Mouse (Mus musculus) hindbrain, embryonic 15.5 days (tissue): ENCODE results near the gene Zfp641. TPM values are rescaled to one million over a fixed set of nuclear protein-coding genes. Genes with fewer than 3 reads are reported as not detected.

Experiments
- polyA plus RNA-seq: library from polyadenylated mRNA; unstranded; fragments of >200 nt; fragmentation: Nextera tagmentation; extraction: Ambion mirVana; gene quantifications from 2 replicates; pipeline ENCODE4 v1.2.1, GENCODE M21; 2015

The Zfp641 gene
- polyA plus RNA-seq, 1 experiment from 2014 or later = 11.7 TPM

Other genes with a start within 250 kb of the Zfp641 start
- 87.6 and 90.0 TPM in 2 replicates for gene Pfkm, start 203.6 kb downstream of the Zfp641 start, polyA plus RNA-seq
- gene Senp1, start 202.4 kb downstream of the Zfp641 start, polyA plus RNA-seq = 19.3 and 21.3 TPM in 2 replicates
- gene Asb8, start 130.5 kb downstream of the Zfp641 start, polyA plus RNA-seq = 58.4 and 60.7 TPM in 2 replicates
- 103 and 113 TPM in 2 replicates for gene Ccdc184, start 129.0 kb downstream of the Zfp641 start, polyA plus RNA-seq
- not detected in 2 replicates for gene Olfr288, start 100.6 kb downstream of the Zfp641 start, polyA plus RNA-seq
- gene Gm44579, start 75.2 kb downstream of the Zfp641 start, polyA plus RNA-seq = not detected in 2 replicates
- gene Olfr287, start 75.1 kb downstream of the Zfp641 start, polyA plus RNA-seq = 0.12 and 0.21 TPM in 2 replicates
- not detected in 2 replicates for gene Olfr286, start 61.7 kb downstream of the Zfp641 start, polyA plus RNA-seq
- gene H1fnt, start 38.9 kb downstream of the Zfp641 start, polyA plus RNA-seq = not detected in 2 replicates
- gene Olfr285, start 21.2 kb upstream of the Zfp641 start, polyA plus RNA-seq = not detected in 2 replicates
- not detected in 2 replicates for gene Olfr284, start 44.8 kb upstream of the Zfp641 start, polyA plus RNA-seq
- gene Olfr283, start 84.8 kb upstream of the Zfp641 start, polyA plus RNA-seq = not detected in 2 replicates
- not detected in 2 replicates for gene Olfr282, start 135.1 kb upstream of the Zfp641 start, polyA plus RNA-seq
- gene Olfr281, start 156.4 kb upstream of the Zfp641 start, polyA plus RNA-seq = not detected in 2 replicates
- gene OR5BS1P, start 173.7 kb upstream of the Zfp641 start, polyA plus RNA-seq = not detected in 2 replicates
- gene Lalba, start 186.6 kb upstream of the Zfp641 start, polyA plus RNA-seq = not detected in 2 replicates
- gene Olfr279, start 196.2 kb upstream of the Zfp641 start, polyA plus RNA-seq = not detected in 2 replicates
- 108 TPM in 2 replicates for gene Kansl2, start 238.1 kb upstream of the Zfp641 start, polyA plus RNA-seq